ENCODE assay signal across 8 mouse cellular contexts in the genomic region with DNA sequence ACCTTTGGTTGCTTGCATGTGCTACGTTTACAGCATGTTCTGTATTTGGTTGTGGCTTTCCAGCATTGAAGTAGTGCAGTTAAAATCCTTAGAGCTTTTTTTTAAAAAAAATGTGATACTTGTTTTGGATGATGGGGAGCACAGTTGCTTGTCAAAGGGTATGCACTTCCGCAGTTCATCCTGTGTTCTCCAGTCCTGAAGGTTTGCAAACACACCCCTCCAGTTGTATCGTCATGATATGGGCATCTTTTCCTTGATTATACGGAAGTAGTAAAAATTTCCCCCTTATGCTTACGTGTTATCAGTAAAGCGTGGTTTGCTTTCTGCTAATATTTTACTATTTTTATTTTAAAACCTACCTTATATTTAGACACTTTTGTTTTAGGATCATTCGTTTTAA. TPM values are rescaled to one million over a fixed set of nuclear protein-coding genes. Genes with fewer than 3 reads are reported as not detected.
DNase-seq lines count a peak whose midpoint lies in the region; ATAC-seq and TF ChIP-seq lines count a peak whose summit lies in the region.

No protein-coding gene starts in this region.

- no peaks in the 10 kb centered on the region for H3K9me3 ChIP-seq in forebrain, postnatal 0 days (ENCODE audit: low read length)
- no peaks in the 10 kb centered on the region for H3K9me3 ChIP-seq in liver, embryonic 15.5 days (replicated peaks)

- H3K27me3 ChIP-seq in forebrain, postnatal 0 days (ENCODE audit: insufficient read depth, low read length): no peaks in the 10 kb centered on the region
- no peaks in the 10 kb centered on the region for H3K27me3 ChIP-seq in liver, embryonic 15.5 days

- no peaks in the 10 kb centered on the region for H3K36me3 ChIP-seq in forebrain, postnatal 0 days (ENCODE audit: insufficient read depth)
- H3K36me3 ChIP-seq in liver, embryonic 15.5 days (replicated peaks): peaks cover 12% of the 10 kb centered on the region

- TF ChIP-seq CTCF in gastrocnemius, adult 2 months (IDR thresholded peaks at IDR 0.05): no peak
- no peak for TF ChIP-seq CTCF in forebrain, postnatal 0 days (IDR thresholded peaks at IDR 0.05; ENCODE audit: low read depth)

- DNase-seq in gastrocnemius, adult 2 months: no peak
- no peak for DNase-seq in gastrocnemius, adult 8-10 months (ENCODE audit: low spot score in 2 of 2)
- peak; percentile 49 for DNase-seq in CD4-positive, CD25-positive, alpha-beta regulatory T cell, adult 2 months (ENCODE audit: low read depth, low spot score)
- DNase-seq in forebrain, postnatal 0 days: no peak
- DNase-seq in urinary bladder, postnatal 14 days (ENCODE audit: low spot score): no peak
- no peak for DNase-seq in layer of hippocampus, adult 8-10 months (ENCODE audit: low spot score in 2 of 2)
- no peak for DNase-seq in left cerebral cortex, adult 8-10 months (ENCODE audit: low spot score in 2 of 2)

- H3K9ac ChIP-seq in forebrain, postnatal 0 days: peak overlapping the region; percentile 84
- H3K9ac ChIP-seq in liver, embryonic 15.5 days: peak overlapping the region; percentile 88

- peak overlapping the region; percentile 51 for H3K4me2 ChIP-seq in forebrain, postnatal 0 days (ENCODE audit: low read depth)
- peak overlapping the region; percentile 78 for H3K4me2 ChIP-seq in liver, embryonic 15.5 days

- intact Hi-C loops in gastrocnemius, adult 2 months (cut with DNase I): loop anchor here (5.0 kb wide), 1 partner anchor 85 kb away; the partner anchor contains the start of genes Bap1 and Phf7

- H3K27ac ChIP-seq in gastrocnemius, adult 2 months: peak overlapping the region; percentile 99
- no peak overlapping the region for H3K27ac ChIP-seq in forebrain, postnatal 0 days (ENCODE audit: low read depth, low read length)
- H3K27ac ChIP-seq in liver, embryonic 15.5 days (replicated peaks): peak overlapping the region; percentile 93

- H3K4me1 ChIP-seq in forebrain, postnatal 0 days (ENCODE audit: insufficient read depth): peaks cover 15% of the 10 kb centered on the region; the same call in 1 of the 2 replicates
- H3K4me1 ChIP-seq in liver, embryonic 15.5 days (replicated peaks): peaks cover 26% of the 10 kb centered on the region

- WGBS in forebrain, postnatal 0 days: 36% methylated on average over 7 of the region's 7 CpGs
- 10% methylated on average over 7 of the region's 7 CpGs for WGBS in liver, embryonic 15.5 days (ENCODE audit: insufficient replicate concordance)

- H3K4me3 ChIP-seq in gastrocnemius, adult 2 months: peak overlapping the region; percentile 94
- H3K4me3 ChIP-seq in forebrain, postnatal 0 days (ENCODE audit: low read depth, low read length): peak overlapping the region; percentile 81
- H3K4me3 ChIP-seq in liver, embryonic 15.5 days (replicated peaks): peak overlapping the region; percentile 81

- ATAC-seq in forebrain, postnatal 0 days: no peak
- no peak for ATAC-seq in liver, embryonic 15.5 days (ENCODE audit: insufficient read depth)

RNA-seq across cellular contexts. Expression of gene Capn7, which starts 1.0 kb away (rescaled TPM):
- 10 to 100 TPM; 29.4 to 33.6 TPM for total RNA-seq in gastrocnemius, adult 2 months (2021)
- total RNA-seq in gastrocnemius, adult 8-10 months (2022): 10 to 100 TPM; 27.0 to 33.1 (median 30.5) TPM
- 71.3 and 73.3 TPM in 2 replicates for total RNA-seq in forebrain, postnatal 0 days (2014; rRNA removed)
- polyA plus RNA-seq in forebrain, postnatal 0 days (2015; fragmentation: Nextera tagmentation; extraction: Ambion mirVana): 43.3 and 51.4 TPM in 2 replicates
- polyA plus RNA-seq in liver, embryonic 15.5 days (2015; fragmentation: Nextera tagmentation; extraction: Ambion mirVana): 16.4 and 16.8 TPM in 2 replicates
- total RNA-seq in layer of hippocampus, adult 8-10 months (2022): 10 to 100 TPM; 34.9 to 44.0 (median 40.9) TPM
- total RNA-seq in left cerebral cortex, adult 8-10 months (2022): 10 to 100 TPM; 30.4 to 33.8 (median 31.8) TPM

RNA-seq across cellular contexts. Expression of gene Dnah1, which starts 13.7 kb away (rescaled TPM):
- total RNA-seq in gastrocnemius, adult 2 months (2021): under 1 TPM; 0.03 to 0.08 TPM
- under 1 TPM in 2 of 4 experiments, not detected in 2; 0.05 to 0.11 TPM for total RNA-seq in gastrocnemius, adult 8-10 months (2022)
- total RNA-seq in forebrain, postnatal 0 days (2014; rRNA removed): 4.6 and 7.2 TPM in 2 replicates
- polyA plus RNA-seq in forebrain, postnatal 0 days (2015; fragmentation: Nextera tagmentation; extraction: Ambion mirVana): 1.7 and 2.3 TPM in 2 replicates
- polyA plus RNA-seq in liver, embryonic 15.5 days (2015; fragmentation: Nextera tagmentation; extraction: Ambion mirVana): 0.09 and 0.14 TPM in 2 replicates
- 1 to 10 TPM; 4.4 to 6.4 (median 5.9) TPM for total RNA-seq in layer of hippocampus, adult 8-10 months (2022)
- total RNA-seq in left cerebral cortex, adult 8-10 months (2022): 1 to 10 TPM; 4.9 to 7.0 (median 5.6) TPM
